Mouse (Mus musculus): ENCODE measurements around the gene Otub2.

DNA sequence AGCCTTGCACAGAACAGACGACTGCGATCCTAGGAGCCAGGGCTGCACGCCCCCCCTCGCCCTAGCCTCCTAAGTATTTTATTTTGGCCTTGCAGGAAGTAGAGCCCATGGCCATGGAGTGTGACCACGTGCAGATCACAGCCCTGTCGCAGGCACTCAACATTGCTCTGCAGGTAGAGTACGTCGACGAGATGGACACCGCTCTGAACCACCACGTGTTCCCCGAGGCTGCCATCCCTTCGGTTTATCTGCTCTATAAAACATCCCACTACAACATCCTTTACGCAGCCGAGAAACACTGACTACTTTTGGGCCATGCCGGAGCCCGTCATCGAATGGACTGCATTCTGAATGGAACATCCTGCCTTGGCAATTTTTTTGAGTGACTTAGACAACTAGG, 15.6 kb downstream of the Otub2 start:
- TF ChIP-seq EP300 (IDR thresholded peaks at IDR 0.05; ENCODE audit: low read depth) = no peak
- TF ChIP-seq CTCF (IDR thresholded peaks at IDR 0.05; ENCODE audit: low read depth) = no peak
